Mouse (Mus musculus) ES-CJ7 (cell line): ENCODE data around the gene Incenp.
"Not testable (repeated sequence)": the region's sequence is repeated elsewhere in the genome, so short reads cannot be mapped to it uniquely, and the experiment has no call there.

ENCODE experiments used
- DNase-seq: peaks from one replicate; pipeline ENCODE4 v3.0.0; 2011; ENCODE audit warnings: low read depth, low spot score

Incenp gene

DNA sequence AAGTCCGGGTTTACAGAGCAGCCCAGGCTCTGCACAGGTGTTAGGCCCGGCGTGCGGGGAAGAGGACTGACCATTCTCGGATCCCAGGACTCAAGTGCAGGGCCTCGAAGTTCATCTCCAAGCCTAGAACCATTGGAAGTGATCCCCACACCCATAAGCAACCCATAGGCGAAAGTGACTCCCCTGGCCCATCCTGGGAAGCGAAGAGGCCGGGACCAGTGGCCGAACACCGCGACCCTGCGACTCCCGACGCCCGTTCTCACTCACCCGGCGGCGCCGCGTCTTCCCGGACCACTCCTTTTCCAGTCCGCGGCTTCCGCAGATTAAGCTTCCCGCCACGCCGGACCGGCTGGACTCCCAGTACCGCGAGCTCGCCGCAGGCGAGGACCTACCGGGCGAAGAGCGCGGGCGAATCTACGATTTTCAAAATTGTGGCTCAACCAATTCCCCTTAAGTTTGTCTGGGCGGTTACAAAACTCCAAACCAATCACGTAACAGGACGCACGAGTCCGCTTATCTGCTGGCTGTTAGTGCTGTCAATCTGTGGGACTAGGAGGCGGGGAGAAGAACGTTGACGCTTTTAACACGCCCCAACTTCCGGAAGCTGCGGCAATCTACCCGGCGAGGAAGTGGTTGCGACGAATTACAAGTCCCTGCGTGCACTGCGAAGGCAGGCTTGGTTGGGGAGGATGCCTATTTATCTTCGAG, at the start of gene Incenp:
Gene Incenp, minus strand, starts transcription at position 480 of the 708 bp plus-strand sequence.
- peak; percentile 99 for DNase-seq

DNA sequence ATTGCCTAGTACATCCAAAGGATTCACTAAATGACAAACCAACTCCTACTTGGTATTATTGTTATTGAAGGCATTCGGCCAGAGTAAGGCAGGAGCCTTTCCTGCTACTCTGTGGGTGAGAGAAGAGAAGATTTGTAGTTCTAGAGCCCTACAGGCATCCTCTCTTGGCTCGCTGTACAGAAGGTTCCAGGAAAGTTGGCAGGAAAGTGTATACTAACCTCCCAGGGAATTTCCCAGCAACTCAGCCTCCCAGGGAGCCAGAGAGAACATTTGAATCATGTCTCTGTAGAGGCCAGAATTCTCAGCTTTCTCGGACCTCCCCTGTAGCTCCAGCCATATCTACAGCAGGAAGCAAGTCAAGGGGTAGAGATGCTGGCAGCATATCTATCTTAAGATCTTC, 47.6 kb upstream of the Incenp start:
- no peak for DNase-seq

DNA sequence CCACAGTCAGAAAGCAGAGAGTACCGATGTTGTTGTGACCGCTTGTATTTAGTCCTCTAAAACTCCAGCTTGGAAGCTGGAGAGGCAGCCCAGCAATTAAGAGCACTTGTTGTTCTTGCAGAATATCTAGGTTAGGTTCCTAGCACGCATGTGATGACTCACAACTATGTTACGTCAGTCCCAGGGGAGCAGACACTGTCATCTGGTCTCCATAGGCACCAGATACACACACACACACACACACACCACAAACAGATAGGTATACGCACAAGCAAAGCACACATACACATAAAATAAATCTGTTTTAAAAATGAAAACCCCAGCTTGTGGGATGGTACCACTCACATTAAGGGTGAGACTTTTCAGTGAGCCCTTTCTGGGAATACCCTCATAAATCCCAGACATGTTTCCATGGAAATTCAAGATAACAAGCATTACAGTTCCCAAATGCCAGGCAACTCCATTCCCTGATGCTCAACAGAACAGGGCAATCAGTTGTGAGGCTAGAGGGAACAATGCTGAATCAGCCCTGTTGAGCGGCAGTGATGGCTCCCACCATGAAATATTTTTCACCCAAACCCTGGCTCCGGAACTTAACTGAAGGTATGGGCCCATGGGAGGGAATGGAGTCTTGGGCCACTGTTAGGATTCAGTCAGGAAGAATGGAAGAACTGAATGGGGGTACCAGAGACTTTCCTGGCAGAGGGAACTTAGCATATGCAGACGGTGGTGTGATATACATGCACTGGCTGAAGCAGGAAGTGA, 46.6 kb upstream of the Incenp start:
- no peak for DNase-seq

DNA sequence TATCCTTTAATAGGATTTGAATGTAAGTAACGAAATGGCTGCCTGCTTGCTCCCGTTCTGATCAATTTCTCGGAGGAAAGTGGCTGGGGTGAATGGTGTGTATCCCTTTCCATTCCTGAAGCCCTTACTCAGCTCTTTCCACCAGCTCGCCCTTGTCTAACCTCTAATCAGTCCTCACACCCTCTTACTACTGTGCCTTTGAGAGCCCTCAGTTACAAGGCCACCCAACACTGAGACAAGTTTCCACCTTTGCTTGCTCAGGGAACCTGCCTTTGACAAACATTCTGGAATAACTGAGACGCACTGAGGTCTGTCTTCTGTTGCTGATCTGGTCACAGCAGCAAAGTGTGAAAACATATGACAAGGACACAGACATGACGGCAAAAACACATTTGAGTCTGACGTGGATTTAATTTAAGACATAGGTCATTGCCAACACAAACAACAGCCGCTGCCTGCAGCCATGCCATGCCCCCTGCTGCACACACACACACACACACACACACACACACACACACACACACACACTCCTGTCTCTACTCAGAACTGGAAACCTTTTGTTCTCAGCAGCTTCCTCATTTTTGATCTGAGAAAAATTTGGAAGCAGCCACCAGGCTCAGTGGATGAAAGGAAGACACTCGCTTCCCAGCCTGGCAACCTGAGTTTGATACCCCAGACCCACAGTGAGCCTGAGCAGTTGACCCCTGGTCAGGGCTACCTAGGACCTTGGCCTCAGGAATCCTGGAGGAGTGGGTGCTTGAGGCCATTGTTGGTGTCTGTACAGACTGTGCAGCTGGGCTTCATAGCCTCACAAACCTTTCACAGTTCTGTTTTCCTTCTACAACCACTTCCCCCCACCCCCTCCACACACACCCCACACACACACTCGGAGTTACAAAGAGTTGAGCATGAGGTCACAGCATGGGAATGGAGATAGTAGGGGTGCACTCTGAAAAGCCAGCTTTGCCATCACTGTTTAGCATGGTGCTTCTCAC, 43.5 kb upstream of the Incenp start:
- DNase-seq, result no peak

DNA sequence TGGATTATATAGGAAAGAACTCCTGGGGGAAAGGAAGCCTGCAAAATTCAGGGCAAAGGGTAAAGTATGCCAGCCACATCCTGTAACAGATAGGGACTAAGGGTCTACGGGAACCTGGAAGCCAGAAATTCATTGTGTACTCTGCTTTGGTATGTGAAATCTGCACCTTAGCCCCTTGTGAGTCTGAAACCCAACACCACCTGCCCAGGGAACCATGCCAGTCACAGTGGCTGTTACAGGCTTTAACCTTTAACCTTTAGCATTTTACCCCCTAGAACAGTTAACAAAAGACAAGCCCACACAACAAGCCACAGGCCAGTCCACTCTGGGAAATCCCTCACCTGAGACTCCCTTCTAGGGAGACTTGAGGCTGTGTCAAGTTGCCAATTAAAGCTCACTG, 42.5 kb upstream of the Incenp start:
- DNase-seq, result no peak

DNA sequence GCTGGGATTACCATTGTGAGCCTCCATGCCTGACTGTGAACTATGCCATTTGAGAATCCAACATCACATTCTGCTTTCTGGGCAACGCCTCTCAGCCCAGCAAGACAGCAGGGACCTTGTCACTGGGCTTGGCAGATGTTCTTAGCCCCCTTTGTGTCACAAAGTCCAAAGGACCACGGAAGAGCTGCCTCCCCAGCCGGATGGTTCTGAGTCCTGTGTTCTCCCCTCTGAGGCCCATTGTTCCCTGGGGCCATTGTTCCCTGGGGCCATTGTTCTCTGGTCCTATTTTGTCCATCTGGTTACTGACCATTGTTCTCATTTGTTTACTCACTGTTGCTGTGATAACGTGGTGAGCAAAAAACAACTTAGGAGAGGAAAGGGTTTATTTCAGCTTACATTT, 41.6 kb upstream of the Incenp start:
- no peak for DNase-seq

DNA sequence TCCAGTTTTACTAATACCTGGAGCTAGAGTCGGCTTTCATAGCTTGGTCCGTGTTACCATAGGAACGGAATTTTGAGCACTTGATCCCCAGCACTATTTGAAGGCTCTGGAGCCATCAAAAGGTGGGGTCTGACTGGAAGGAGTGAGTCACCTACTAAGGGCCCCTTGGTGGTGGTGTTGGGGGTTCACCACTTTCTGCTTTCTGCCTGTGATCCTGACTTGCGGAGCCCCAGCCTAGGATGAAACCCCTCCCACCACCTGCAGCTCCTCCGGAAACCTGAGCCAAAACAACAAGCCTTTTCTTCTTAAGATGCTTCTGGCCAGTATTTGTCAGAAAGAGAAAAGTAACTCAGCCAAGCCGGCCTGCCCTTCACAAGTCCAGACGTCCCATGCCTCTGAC, 40.5 kb upstream of the Incenp start:
- no peak for DNase-seq

DNA sequence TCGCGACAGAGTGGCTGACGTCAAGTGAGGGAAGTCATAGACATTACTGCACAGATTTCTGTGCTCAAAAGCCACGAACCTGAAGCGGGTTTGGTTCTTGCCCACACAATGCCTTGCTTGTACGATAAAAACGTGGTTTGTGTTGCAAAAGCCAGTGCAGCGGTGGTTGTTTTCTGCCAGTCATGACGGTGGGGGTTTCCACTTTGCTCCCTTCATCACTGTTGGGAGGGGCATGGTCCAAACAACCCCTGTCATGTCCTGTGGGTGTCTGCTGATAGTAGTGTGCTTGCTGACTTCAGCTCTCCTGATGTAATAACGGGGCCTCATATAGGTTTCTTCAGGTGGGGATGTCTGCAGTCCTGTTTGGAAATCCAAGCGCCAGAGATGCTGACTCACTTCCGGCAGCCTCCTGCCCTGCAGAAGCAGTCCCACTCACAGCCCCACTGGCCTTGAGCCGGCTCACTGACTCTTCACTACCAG, 39.5 kb upstream of the Incenp start:
- no peak for DNase-seq

DNA sequence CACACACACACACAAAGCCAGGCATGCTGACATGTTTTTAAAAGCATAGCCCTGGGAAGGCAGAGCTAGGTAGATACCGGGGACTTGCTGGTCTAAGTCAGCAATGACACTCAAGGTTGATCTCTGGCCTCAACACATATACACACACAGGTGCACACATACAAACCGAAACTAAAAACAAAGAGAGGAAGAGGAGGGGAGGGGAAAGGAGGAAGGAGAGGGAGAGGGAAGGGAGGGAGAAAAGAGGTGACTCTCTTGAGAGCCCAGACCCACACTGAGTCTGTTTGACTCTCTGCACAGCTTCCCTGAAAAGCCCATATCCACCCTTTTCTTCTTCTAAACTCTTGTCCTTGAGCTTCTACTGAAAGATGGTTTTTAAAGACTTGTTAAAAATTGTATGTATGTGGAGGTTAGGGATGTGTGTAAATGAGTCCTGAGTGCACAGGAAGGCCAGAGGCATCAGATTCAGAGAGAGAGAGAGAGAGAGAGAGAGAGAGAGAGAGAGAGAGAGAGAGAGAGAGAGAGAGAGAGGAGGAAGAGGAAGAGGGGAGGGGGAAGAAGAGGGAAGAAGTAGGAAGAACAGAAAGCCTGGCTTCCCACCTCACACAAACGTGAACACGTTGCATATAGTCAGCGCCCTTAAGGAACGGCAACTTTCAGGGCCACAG, 38.9 kb upstream of the Incenp start:
- DNase-seq, result no peak

DNA sequence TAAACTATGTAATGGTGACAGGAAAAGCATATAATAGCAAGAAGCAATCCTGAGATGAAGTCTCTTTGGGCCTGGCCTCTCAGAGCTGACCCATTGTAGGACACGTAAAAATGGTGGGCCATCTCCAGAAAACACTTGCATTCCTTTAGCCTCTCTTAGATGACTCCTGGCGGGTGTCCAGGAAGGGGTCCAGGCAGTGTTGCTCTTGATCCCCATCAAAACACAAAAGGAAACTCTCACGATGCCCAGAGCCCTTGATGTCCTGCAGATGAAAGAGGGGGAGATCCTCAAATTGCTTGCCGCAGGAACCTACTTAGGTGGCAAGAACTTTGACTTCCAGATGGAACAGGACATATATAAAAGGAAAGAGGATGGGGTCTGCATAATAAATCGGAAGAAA, 38.1 kb upstream of the Incenp start:
- DNase-seq, result no peak

DNA sequence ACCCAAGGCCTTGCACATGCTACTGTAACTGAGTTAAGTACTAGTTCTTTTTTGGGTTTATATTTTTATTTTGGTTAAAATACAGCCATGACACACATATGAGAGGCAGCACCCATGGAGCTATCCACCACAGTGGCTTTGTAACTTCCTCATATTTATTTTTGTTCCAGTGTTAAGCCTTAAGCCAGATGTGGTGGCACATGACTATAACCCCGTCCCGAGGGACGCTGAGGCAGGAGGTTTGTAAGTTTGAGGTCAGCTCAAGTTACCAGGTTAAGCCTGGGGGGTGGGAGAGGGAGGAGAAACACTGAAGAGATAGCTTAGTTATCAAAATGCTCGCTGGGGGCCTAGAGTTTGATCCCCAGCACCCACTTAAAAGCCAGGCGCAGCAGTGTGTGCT, 37.2 kb upstream of the Incenp start:
- DNase-seq, result no peak

DNA sequence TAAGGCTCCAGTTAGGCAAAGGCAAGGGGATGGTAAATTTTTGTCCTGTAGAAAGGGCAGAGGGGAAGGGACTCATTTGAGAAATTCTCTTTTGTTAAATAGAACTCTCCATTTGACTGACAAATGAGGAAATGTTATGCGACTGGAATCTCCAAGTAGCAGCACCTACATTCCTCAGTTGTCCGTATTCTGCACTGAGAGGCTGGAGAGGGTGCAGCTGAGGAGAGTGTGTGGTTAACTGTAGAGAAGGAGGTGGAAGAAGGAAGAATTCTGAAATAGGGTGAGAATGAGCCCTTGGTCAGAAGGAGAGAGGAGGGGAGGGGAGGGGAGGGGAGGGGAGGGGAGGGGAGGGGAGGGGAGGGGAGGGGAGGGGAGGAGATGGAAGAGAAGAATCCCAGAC, 34.6 kb upstream of the Incenp start:
- peak; percentile 38 for DNase-seq

DNA sequence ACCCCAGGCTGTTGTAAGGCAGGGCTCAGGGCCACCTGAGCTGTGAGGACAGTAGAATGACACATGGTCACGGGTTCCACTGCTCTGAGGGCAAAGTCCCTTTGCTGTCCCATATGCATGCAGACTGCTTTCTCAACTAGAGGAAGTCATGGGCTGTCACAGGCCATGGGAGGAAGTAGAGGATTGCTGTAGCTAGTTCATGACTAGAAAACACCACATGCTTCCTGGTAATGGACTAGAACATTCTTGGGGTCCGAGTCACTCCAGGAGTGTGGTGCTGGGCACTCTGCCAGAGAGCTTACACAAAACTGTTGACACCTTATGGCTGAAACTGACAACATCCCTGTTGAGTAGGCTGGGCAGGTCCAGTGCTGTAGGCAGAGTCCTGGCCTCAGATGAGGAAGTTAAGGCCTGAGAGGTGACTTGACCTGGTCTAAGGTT, 31.8 kb upstream of the Incenp start:
- not testable (repeated sequence) for DNase-seq

DNA sequence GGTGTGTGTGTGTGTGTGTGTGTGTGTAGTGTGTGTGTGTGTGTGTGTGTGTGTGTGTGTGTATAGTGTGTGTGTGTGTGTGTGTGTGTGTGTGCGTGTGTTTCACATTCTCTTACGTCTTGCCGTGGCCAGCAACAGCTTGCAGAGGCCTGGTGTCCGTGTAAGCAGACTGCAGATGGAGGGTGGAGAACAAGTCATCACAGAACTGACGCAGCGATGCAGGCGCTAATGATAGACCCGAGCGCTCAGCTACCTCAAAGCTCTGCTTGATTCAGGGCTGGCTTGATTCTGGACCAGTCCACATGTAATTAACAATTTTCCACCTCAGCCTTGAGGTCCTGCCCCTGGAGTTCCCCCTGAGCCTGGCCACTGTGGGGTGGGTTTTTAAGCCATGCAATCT, 28.7 kb upstream of the Incenp start:
- DNase-seq, result no peak

DNA sequence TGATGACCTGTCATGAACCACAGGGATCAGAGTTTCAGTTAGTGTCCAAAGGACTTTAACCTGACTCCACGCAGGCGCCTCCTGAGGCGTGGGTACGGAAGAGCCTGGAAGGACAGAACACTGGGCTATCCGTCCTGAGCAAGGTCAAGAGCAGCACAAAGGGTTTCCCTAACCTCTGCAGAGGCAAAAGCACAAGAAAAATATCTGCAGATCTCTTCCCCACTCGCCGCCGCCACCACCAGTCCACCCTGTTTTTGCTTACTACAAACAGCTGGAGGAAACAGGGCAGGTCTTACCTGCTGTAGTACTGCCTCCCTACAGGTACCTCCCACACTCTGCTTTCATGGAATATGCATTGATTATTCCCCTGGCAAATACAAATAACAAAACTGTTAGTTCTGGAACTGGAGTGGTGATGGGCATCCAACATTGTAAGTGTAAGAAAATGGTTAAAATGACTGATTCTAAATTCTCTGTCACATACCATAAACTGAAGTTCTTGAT, 25.5 kb upstream of the Incenp start:
- no peak for DNase-seq

DNA sequence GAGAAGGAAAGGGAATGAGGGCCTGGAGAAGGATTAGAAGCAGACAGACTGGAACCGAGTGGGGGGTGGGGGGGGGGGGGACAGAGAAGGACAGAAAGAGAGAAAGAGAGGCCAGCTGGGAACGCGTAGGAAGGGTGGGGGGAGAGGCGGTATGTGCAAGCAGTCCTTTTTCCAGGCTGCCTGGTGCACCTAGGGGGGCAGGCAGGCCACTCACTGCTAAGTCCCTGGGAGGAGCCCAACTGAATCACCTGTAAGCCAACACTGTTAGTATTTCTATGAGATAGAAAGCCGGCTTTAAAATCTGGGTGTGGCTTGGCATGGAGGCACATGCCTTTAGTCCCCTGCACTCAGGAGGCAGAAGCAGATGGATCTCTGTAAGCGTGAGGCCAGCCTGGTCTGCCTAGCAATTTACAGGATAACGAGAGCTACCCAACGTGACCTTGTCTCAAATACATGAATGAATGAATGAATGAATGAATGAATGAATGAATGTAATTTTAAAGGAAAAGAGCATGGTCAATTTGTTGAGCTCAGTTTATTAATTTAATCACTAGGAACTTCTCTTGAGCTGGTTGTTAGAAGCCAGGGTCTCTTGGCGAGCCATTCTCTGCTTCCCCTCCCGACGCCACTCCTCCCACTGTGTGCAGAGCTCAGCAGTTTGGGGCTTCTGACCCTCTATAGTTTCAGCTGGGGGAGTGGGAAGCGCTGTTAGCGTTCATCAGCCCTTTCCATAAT, 24.9 kb upstream of the Incenp start:
- no peak for DNase-seq

DNA sequence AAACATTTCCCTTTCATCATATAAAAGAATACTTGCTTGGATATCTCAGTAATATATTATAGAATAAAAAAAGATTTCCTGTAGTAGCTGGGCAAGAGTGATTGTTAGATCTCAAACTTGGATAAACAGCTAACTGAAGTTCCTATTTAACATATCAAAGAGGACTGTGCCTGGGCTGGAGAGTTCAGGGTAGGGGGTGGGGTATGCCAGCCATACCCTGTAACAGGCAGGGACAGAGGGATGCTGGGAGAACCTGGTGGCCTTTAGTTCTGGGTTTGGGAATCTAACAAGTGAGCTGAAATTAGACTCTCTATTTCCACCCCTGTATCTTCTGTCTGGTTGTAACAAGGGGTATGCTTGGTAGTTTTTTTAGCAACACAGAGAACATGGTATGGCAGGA, 23.7 kb upstream of the Incenp start:
- peak; percentile 32 for DNase-seq

DNA sequence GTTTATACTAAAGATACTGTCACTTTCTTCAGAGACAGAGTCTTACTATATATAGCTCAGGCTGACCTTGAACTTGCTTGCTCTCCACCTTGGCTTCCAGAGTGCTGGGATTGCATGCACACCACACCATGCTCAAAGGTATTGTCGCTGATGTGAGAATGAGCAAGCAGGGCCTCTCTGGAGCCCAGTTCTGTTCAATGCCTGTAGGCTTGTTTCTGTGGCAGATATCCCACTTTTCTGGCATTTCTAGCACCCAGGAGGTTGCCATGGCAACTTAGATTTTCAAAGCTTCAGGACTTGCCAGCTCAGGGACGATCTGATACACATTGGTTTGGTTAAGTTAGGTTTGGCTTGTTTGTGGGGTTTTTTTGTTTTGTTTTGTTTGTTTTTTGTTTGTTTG, 22.9 kb upstream of the Incenp start:
- no peak for DNase-seq

DNA sequence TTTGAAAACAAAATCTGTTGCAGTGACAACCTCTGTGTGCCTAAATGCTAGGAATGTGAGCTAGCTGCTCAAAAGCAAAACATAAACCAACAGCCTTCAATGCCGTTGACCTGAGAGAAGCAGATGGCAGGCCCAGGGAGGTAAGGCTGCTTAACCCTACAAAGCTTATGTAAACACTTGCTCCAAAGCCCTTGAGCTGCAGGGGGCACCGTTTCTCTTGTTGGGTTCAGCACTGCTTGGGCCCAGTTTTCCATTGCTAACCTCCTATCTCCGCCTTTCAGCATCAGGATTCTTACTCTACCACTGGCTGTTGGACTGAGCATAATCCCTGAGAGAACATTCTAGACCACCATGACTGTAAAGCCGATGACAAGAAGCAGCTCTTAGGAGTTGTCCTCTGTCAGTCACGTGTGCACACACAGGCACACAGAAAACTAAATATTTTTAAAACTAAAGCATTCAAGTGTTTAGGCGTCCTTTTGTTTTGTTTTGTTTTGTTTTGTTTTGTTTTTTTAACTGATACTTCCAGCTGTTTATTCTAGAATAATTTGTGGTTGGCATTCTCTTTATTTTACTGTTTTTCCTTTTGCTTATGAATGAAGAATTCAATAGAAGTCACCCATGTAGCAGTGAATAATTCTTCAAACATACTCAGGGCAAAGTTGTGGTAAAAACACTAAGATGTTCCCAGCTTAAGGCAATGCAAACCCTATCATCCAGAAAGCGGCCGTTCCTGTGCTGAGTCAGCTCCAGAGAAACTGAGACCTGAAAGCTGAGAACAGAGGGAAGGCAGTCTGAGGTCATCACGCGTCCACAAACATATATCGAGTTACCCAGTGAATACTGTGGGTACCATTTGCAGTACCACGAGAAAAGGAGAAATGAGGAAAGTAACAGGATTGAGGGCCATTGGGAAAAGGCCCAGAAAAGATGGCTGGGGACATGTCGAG, 21.8 kb upstream of the Incenp start:
- DNase-seq, result peak; percentile 58
